8 mouse cellular contexts compared by ENCODE assay signal in the genomic region with DNA sequence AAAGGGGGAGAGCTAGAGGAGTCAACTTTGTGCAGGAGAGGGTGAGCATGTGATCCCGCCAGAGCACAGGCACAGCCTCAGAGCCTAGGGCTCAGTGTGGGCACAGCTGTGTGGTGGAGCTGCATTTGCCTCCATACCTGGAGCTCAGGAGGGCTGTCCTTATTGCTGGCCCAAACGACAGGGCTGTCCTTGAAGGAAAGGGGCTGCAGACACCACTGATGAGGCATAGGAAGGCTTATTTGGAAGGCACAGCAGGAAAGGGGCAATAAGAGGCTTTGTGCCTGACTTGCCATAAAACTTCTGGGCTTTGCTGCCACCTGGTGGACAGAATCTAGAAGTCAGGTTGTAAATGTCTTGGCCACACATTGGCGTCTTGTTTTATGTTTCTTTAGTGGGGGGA. TPM values are rescaled to one million over a fixed set of nuclear protein-coding genes. Genes with fewer than 3 reads are reported as not detected.
DNase-seq lines count a peak whose midpoint lies in the region; ATAC-seq and TF ChIP-seq lines count a peak whose summit lies in the region.

No protein-coding gene starts in this region.

- peaks cover 29% of the 10 kb centered on the region for H3K27me3 ChIP-seq in forebrain, embryonic 13.5 days
- no peaks in the 10 kb centered on the region for H3K27me3 ChIP-seq in hindbrain, embryonic 14.5 days (ENCODE audit: control insufficient read depth, insufficient read depth, low read length)
- H3K27me3 ChIP-seq in midbrain, postnatal 0 days (ENCODE audit: insufficient read depth, low read length): no peaks in the 10 kb centered on the region; the same call in 1 of the 2 replicates
- no peaks in the 10 kb centered on the region for H3K27me3 ChIP-seq in testis, adult 2 months (ENCODE audit: control insufficient read depth, insufficient read depth, low read length)

- intact Hi-C loops in left cerebral cortex, postnatal 25 days (cut with DNase I): loop anchor here (1.0 to 10.0 kb wide), 3 partner anchors 79 to 248 kb away; a partner anchor contains a TSS

- H3K4me1 ChIP-seq in forebrain, embryonic 13.5 days: peaks cover 27% of the 10 kb centered on the region
- H3K4me1 ChIP-seq in hindbrain, embryonic 14.5 days (replicated peaks; ENCODE audit: control insufficient read depth, insufficient read depth, low read length): peaks cover 10% of the 10 kb centered on the region
- H3K4me1 ChIP-seq in midbrain, postnatal 0 days (ENCODE audit: insufficient read depth, low read length): no peaks in the 10 kb centered on the region; the same call in 1 of the 2 replicates
- H3K4me1 ChIP-seq in testis, adult 2 months (ENCODE audit: control insufficient read depth, insufficient read depth, low read length): peaks cover 4% of the 10 kb centered on the region; the same call in 1 of the 2 replicates

- no peak overlapping the region for H3K4me3 ChIP-seq in forebrain, embryonic 13.5 days
- no peak overlapping the region for H3K4me3 ChIP-seq in hindbrain, embryonic 14.5 days (replicated peaks; ENCODE audit: low read length)
- H3K4me3 ChIP-seq in midbrain, postnatal 0 days (ENCODE audit: low read depth, low read length): no peak overlapping the region
- no peak overlapping the region for H3K4me3 ChIP-seq in testis, adult 2 months (ENCODE audit: control insufficient read depth, low read depth, low read length)

- peak; percentile 25 for DNase-seq in ovary, postnatal 10 days (ENCODE audit: low spot score)
- no peak for DNase-seq in ovary, adult 18-20 months (ENCODE audit: low spot score)
- DNase-seq in hindbrain, embryonic 14.5 days (ENCODE audit: low spot score): peak; percentile 92
- peak; percentile 76 to 79 for DNase-seq in left cerebral cortex, postnatal 25 days (ENCODE audit: low spot score in 2 of 2)
- peak; percentile 85 for DNase-seq in midbrain, postnatal 0 days (ENCODE audit: low spot score)

- no peaks in the 10 kb centered on the region for H3K9me3 ChIP-seq in forebrain, embryonic 13.5 days (replicated peaks)
- no peaks in the 10 kb centered on the region for H3K9me3 ChIP-seq in hindbrain, embryonic 14.5 days (ENCODE audit: control insufficient read depth, low read length)
- H3K9me3 ChIP-seq in midbrain, postnatal 0 days (ENCODE audit: low read length): no peaks in the 10 kb centered on the region

- TF ChIP-seq POLR2A in testis, adult 2 months (IDR thresholded peaks at IDR 0.05; ENCODE audit: control insufficient read depth, low read depth, low read length): no peak

- peak; percentile 93 for TF ChIP-seq CTCF in midbrain, postnatal 0 days (IDR thresholded peaks at IDR 0.05)
- 0 out of 2 replicates have a peak, but pooled peaks have one; percentile 27 for TF ChIP-seq CTCF in testis, adult 2 months (IDR thresholded peaks at IDR 0.05; ENCODE audit: control insufficient read depth, insufficient read depth, insufficient replicate concordance, low read depth, low read length)

- H3K4me2 ChIP-seq in forebrain, embryonic 13.5 days: no peak overlapping the region
- no peak overlapping the region for H3K4me2 ChIP-seq in hindbrain, embryonic 14.5 days (replicated peaks)
- no peak overlapping the region for H3K4me2 ChIP-seq in midbrain, postnatal 0 days (ENCODE audit: low read depth, low read length, poor library complexity, severe bottlenecking)

- 26% methylated on average over 3 of the region's 3 CpGs for WGBS in forebrain, embryonic 13.5 days
- WGBS in hindbrain, embryonic 14.5 days: 27% methylated on average over 3 of the region's 3 CpGs
- WGBS in midbrain, postnatal 0 days: 34% methylated on average over 3 of the region's 3 CpGs

- ATAC-seq in cerebellum, adult (ENCODE audit: insufficient number of reproducible peaks, low FRiP score, low TSS enrichment): peak; percentile 20; the same call in 1 of the 2 replicates
- peak; percentile 54; the same call in 1 of the 2 replicates for ATAC-seq in forebrain, embryonic 13.5 days
- ATAC-seq in hindbrain, embryonic 14.5 days (ENCODE audit: low FRiP score): no peak; the same call in 1 of the 2 replicates
- ATAC-seq in midbrain, postnatal 0 days (ENCODE audit: low FRiP score): no peak

- no peaks in the 10 kb centered on the region for H3K36me3 ChIP-seq in forebrain, embryonic 13.5 days (ENCODE audit: poor library complexity, severe bottlenecking)
- H3K36me3 ChIP-seq in hindbrain, embryonic 14.5 days (replicated peaks; ENCODE audit: control insufficient read depth, insufficient read depth): no peaks in the 10 kb centered on the region
- H3K36me3 ChIP-seq in midbrain, postnatal 0 days (ENCODE audit: insufficient read depth, low read length): no peaks in the 10 kb centered on the region
- no peaks in the 10 kb centered on the region for H3K36me3 ChIP-seq in testis, adult 2 months (ENCODE audit: control insufficient read depth, insufficient read depth, low read length)

- no peak overlapping the region for H3K9ac ChIP-seq in forebrain, embryonic 13.5 days
- H3K9ac ChIP-seq in hindbrain, embryonic 14.5 days: no peak overlapping the region
- H3K9ac ChIP-seq in midbrain, postnatal 0 days (replicated peaks; ENCODE audit: low read length, poor library complexity, severe bottlenecking): no peak overlapping the region

- no peak overlapping the region for H3K27ac ChIP-seq in forebrain, embryonic 13.5 days
- no peak overlapping the region for H3K27ac ChIP-seq in hindbrain, embryonic 14.5 days
- H3K27ac ChIP-seq in midbrain, postnatal 0 days (ENCODE audit: low read depth, low read length): no peak overlapping the region
- no peak overlapping the region for H3K27ac ChIP-seq in testis, adult 2 months (ENCODE audit: control insufficient read depth, insufficient read depth, low read depth, low read length)

RNA-seq across cellular contexts. Expression of a gene that starts 16.9 kb away (rescaled TPM):
- 1.9 and 2.0 TPM in 2 replicates for polyA plus RNA-seq in forebrain, embryonic 13.5 days (2015; fragmentation: Nextera tagmentation; extraction: Ambion mirVana)
- polyA plus RNA-seq in hindbrain, embryonic 14.5 days (2014; fragmentation: Nextera tagmentation; extraction: Ambion mirVana): 1.1 and 1.9 TPM in 2 replicates
- total RNA-seq in left cerebral cortex, postnatal 25 days (2021): 10 to 100 TPM in 1 of 2 experiments, 1 to 10 TPM in 1; 7.4 to 10.1 TPM
- total RNA-seq in midbrain, postnatal 0 days (2014; rRNA removed): 0.93 and 1.4 TPM in 2 replicates
- 0.54 and 0.72 TPM in 2 replicates for polyA plus RNA-seq in midbrain, postnatal 0 days (2015; fragmentation: Nextera tagmentation; extraction: Ambion mirVana)
- polyA plus RNA-seq in testis, adult 2 months (2012; rRNA removed): 0.40 and 0.52 TPM in 2 replicates

RNA-seq across cellular contexts. Expression of a gene that starts 58.0 kb away (rescaled TPM):
- polyA plus RNA-seq in forebrain, embryonic 13.5 days (2015; fragmentation: Nextera tagmentation; extraction: Ambion mirVana): 3.2 and 3.4 TPM in 2 replicates
- 5.3 and 6.0 TPM in 2 replicates for polyA plus RNA-seq in hindbrain, embryonic 14.5 days (2014; fragmentation: Nextera tagmentation; extraction: Ambion mirVana)
- 10 to 100 TPM; 71.7 to 73.7 TPM for total RNA-seq in left cerebral cortex, postnatal 25 days (2021)
- 8.3 and 12.6 TPM in 2 replicates for total RNA-seq in midbrain, postnatal 0 days (2014; rRNA removed)
- 5.5 and 6.1 TPM in 2 replicates for polyA plus RNA-seq in midbrain, postnatal 0 days (2015; fragmentation: Nextera tagmentation; extraction: Ambion mirVana)
- polyA plus RNA-seq in testis, adult 2 months (2012; rRNA removed): 2.4 and 2.6 TPM in 2 replicates

Comparison
In these comparisons a context has a peak if more than half of its experiments do, and no peak if none do; other contexts are left out.
1. ATAC-seq: peak in cerebellum, adult (single experiment) and forebrain, embryonic 13.5 days (single experiment); none in hindbrain, embryonic 14.5 days (single experiment) and midbrain, postnatal 0 days (single experiment).